Mouse (Mus musculus) forebrain, embryonic 11.5 days (tissue): ENCODE results near the gene Gm28539. TPM values are rescaled to one million over a fixed set of nuclear protein-coding genes. Genes with fewer than 3 reads are reported as not detected.

ENCODE experiments used
- ATAC-seq: fragments of 200-750 bp; cut with Nextera tagmentation; replicated peaks from 2 replicates; pipeline ENCODE4 v1.8.0; 2017; ENCODE audit warnings: moderate TSS enrichment; ENCODE audit not compliant: low FRiP score
- DNase-seq: peaks from one replicate; pipeline ENCODE4 v3.0.0-alpha.2; 2017; ENCODE audit warnings: low spot score
- H3K27ac ChIP-seq: fragments of 300-500 bp; sonication (generic); 2 replicates; pipeline ENCODE4 v1.5.1; 2014; ENCODE audit warnings: low read depth, low read length
- H3K27me3 ChIP-seq: fragments of 300-500 bp; sonication (generic); 2 replicates; pipeline ENCODE4 v1.6.1; 2014; ENCODE audit warnings: mild to moderate bottlenecking, low read length, mixed read lengths; ENCODE audit not compliant: control insufficient read depth, insufficient read depth
- H3K36me3 ChIP-seq: fragments of 300-500 bp; sonication (generic); 2 replicates; pipeline ENCODE4 v1.6.1; 2014; ENCODE audit warnings: mild to moderate bottlenecking, low read length, moderate library complexity, mixed read lengths; ENCODE audit not compliant: control insufficient read depth, insufficient read depth
- H3K4me1 ChIP-seq: fragments of 300-500 bp; sonication (generic); replicated peaks from 2 replicates; pipeline ENCODE4 v1.6.1; 2014; ENCODE audit warnings: low read length, mixed read lengths; ENCODE audit not compliant: control insufficient read depth, insufficient read depth
- H3K4me2 ChIP-seq: fragments of 300-500 bp; sonication (generic); 2 replicates; pipeline ENCODE4 v1.6.1; 2014; ENCODE audit warnings: low read depth, mild to moderate bottlenecking, low read length, moderate library complexity, mixed read lengths; ENCODE audit not compliant: severe bottlenecking
- H3K4me3 ChIP-seq: fragments of 300-500 bp; sonication (generic); 2 replicates; pipeline ENCODE4 v1.5.1; 2014; ENCODE audit warnings: low read depth, low read length
- H3K9ac ChIP-seq: fragments of 300-500 bp; sonication (generic); 2 replicates; pipeline ENCODE4 v1.6.1; 2014; ENCODE audit warnings: low read length
- H3K9me3 ChIP-seq: fragments of 300-500 bp; sonication (generic); 2 replicates; pipeline ENCODE4 v1.6.1; 2016; ENCODE audit warnings: low read length, mixed read lengths; ENCODE audit not compliant: control insufficient read depth
- WGBS: fragments of 180-500 bp; shearing (Covaris S2); extraction: QIAGEN DNeasy Blood & Tissue Kit; methylation state at CpG from one replicate; pipeline ENCODE4 v1.1.7; 2014; 5-methylcytosine and 5-hydroxymethylcytosine counted together
- polyA plus RNA-seq: library from polyadenylated mRNA; unstranded; fragments of >200 nt; fragmentation: Nextera tagmentation; extraction: Ambion mirVana; gene quantifications from 2 replicates; pipeline ENCODE4 v1.2.1, GENCODE M21; 2014

Gene Gm28539
- not detected in 2 replicates for polyA plus RNA-seq

DNA sequence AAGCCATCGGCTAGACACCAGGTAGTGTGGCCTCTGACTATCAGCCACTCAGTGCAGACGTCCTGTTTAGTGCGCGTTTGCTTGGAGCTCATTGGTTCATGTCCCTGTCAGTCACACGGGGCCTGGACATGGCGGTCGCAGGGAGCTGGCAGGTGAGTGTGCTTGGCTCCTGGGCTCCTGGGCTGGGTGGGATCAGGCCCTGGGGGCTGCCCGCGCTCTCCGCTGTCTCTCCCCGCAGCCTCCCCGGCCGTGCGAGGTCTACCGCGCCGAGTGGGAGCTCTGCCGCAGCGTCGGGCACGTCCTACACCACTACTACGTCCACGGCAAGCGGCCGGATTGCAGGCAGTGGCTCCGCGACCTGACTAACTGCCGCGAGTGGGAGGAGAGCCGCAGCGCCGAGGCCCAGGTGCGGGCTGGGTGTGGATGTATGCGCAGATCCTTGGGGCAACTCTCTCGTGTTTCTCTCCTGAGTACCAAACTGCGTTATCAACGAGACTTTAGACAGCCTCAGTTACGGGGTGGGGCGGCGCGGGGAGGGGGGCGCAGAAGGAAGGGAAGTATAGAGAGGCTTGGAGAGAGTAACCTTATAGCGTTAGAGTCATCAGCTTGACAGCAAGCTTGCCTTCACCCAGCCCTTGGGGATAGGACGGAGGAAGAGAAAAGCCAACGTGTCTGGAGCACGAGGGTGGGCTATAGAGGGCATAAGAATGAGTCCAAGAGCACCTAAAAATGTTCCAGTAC is at the start of gene Gm28539, which contains the start of gene 2510002D24Rik:
Gm28539 (plus strand) TSS at position 117 of the 741 bp plus-strand sequence.
2510002D24Rik (plus strand) TSS at position 111 of the 741 bp plus-strand sequence.
- no peaks in the 10 kb centered on the region for H3K27me3 ChIP-seq
- no peaks in the 10 kb centered on the region for H3K9me3 ChIP-seq
- no peak within 1 kb of the TSS for H3K27ac ChIP-seq
- H3K4me1 ChIP-seq: 0 out of 2 replicates have a peak, but pooled peaks cover 3% of the 10 kb centered on the region
- H3K4me3 ChIP-seq: peak within 1 kb of the TSS; percentile 87
- peaks cover 2% of the 10 kb centered on the region; the same call in 1 of the 2 replicates for H3K36me3 ChIP-seq
- DNase-seq (peak; percentile 90), ATAC-seq (peak; percentile 98)
- H3K4me2 ChIP-seq: peak within 1 kb of the TSS; percentile 72
- peak within 1 kb of the TSS; percentile 84 for H3K9ac ChIP-seq
- WGBS: under 1% methylated on average over 46 of the region's 46 CpGs

GRCm38 (mm10) chr16:18786652-18787051 is 49.7 kb upstream of the Gm28539 start:
- DNase-seq (peak; percentile 38), ATAC-seq (no peak)
- Histone ChIP-seq H3K9me3 (no peaks in the 10 kb centered on the region), H3K4me2 (no peak overlapping the region), H3K36me3 (peaks cover 7% of the 10 kb centered on the region; the same call in 1 of the 2 replicates), H3K27ac (no peak overlapping the region), H3K27me3 (no peaks in the 10 kb centered on the region), H3K9ac (no peak overlapping the region), H3K4me3 (no peak overlapping the region), H3K4me1 (no peaks in the 10 kb centered on the region)
- WGBS: 95% methylated on average over 10 of the region's 10 CpGs

- no peaks in the 10 kb centered on the region for H3K4me1 ChIP-seq
- H3K4me2 ChIP-seq: no peak overlapping the region
- H3K27ac ChIP-seq: no peak overlapping the region
- H3K36me3 ChIP-seq: peaks cover 7% of the 10 kb centered on the region; the same call in 1 of the 2 replicates
- WGBS: 87% methylated on average over 10 of the region's 10 CpGs
- DNase-seq (peak; percentile 16), ATAC-seq (no peak)
- H3K9ac ChIP-seq: no peak overlapping the region
- no peaks in the 10 kb centered on the region for H3K27me3 ChIP-seq
- H3K4me3 ChIP-seq: no peak overlapping the region
- no peaks in the 10 kb centered on the region for H3K9me3 ChIP-seq
Measured at GRCm38 (mm10) chr16:18788627-18789406, 47.6 kb upstream of the Gm28539 start.

DNA sequence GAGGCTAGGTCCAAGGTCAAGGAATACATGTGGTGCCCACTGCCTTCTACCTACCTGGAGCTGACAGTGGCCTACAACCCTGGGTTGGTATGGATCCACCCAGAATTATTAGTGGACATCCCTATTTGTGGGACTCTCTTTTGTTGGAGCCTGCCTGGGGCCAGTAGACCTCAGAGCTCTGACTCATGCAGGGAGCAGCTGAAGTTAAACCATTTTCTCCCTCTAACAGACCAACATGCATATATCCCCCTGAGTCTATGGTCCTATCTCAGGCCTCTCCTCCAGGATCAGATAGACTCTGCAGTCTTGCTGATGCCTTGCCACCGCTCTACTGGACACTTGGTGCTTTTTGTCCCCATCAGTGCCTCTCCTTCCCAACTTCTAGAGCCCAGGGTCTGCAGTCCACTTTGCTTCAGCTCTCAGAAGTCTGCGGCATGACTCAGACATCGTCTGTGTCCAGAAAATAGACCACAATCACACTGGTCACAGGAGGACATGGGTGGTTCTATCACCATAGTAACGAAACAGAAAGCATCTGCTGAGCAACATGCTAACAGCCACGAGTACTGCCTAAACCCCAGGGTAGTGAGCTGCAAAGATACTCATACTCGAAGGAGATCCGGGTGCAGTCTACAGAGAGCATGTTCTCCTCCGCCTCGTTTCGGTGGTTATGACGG is 41.0 kb upstream of the Gm28539 start:
- no peaks in the 10 kb centered on the region for H3K27me3 ChIP-seq
- 93% methylated on average over 11 of the region's 11 CpGs for WGBS
- no peak overlapping the region for H3K9ac ChIP-seq
- H3K27ac ChIP-seq: no peak overlapping the region
- no peaks in the 10 kb centered on the region for H3K9me3 ChIP-seq
- no peaks in the 10 kb centered on the region for H3K4me1 ChIP-seq
- ATAC-seq (no peak), DNase-seq (no peak)
- no peak overlapping the region for H3K4me3 ChIP-seq
- H3K4me2 ChIP-seq: no peak overlapping the region
- peaks cover 2% of the 10 kb centered on the region; the same call in 1 of the 2 replicates for H3K36me3 ChIP-seq

- Histone ChIP-seq H3K27ac (no peak overlapping the region), H3K36me3 (peaks cover 2% of the 10 kb centered on the region; the same call in 1 of the 2 replicates), H3K4me3 (no peak overlapping the region), H3K9ac (no peak overlapping the region), H3K27me3 (no peaks in the 10 kb centered on the region), H3K4me2 (no peak overlapping the region), H3K4me1 (no peaks in the 10 kb centered on the region), H3K9me3 (no peaks in the 10 kb centered on the region)
- DNase-seq (no peak), ATAC-seq (no peak)
- WGBS: 91% methylated on average over 7 of the region's 7 CpGs
Measured at GRCm38 (mm10) chr16:18796645-18797044, 39.7 kb upstream of the Gm28539 start.

GRCm38 (mm10) chr16:18798151-18798550 is 38.2 kb upstream of the Gm28539 start:
- no peak overlapping the region for H3K9ac ChIP-seq
- 88% methylated on average over 5 of the region's 5 CpGs for WGBS
- no peak overlapping the region for H3K27ac ChIP-seq
- DNase-seq (no peak), ATAC-seq (no peak)
- peaks cover 2% of the 10 kb centered on the region; the same call in 1 of the 2 replicates for H3K36me3 ChIP-seq
- no peaks in the 10 kb centered on the region for H3K27me3 ChIP-seq
- H3K9me3 ChIP-seq: no peaks in the 10 kb centered on the region
- no peak overlapping the region for H3K4me2 ChIP-seq
- no peaks in the 10 kb centered on the region for H3K4me1 ChIP-seq
- no peak overlapping the region for H3K4me3 ChIP-seq

DNA sequence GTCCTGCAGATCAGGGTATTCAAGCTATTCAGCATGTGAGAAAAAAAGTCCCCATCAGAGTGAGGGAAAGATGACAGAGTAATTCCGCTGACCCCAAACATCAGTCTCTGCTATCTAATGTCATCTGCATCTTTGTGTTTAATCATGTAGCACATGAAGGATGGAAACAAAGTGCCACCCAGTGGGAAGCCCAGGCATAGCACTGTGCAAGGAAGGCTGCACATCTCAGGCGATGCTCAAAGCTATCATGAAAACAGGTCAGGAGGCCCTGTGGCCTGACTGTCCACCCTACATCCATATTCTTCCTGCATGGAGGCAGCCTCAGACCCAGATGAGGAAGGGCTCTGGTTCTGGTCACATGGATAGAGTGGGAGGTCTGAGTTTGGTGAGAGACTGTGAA is 37.5 kb upstream of the Gm28539 start:
- H3K4me2 ChIP-seq: no peak overlapping the region
- no peak overlapping the region for H3K4me3 ChIP-seq
- no peak for ATAC-seq
- WGBS: 81% methylated on average over 2 of the region's 2 CpGs
- no peaks in the 10 kb centered on the region for H3K9me3 ChIP-seq
- no peaks in the 10 kb centered on the region for H3K4me1 ChIP-seq
- DNase-seq: peak; percentile 49
- H3K9ac ChIP-seq: no peak overlapping the region
- peaks cover 2% of the 10 kb centered on the region; the same call in 1 of the 2 replicates for H3K36me3 ChIP-seq
- H3K27me3 ChIP-seq: no peaks in the 10 kb centered on the region
- no peak overlapping the region for H3K27ac ChIP-seq

- no peaks in the 10 kb centered on the region for H3K27me3 ChIP-seq
- WGBS: 91% methylated on average over 2 of the region's 2 CpGs
- peaks cover 3% of the 10 kb centered on the region; the same call in 1 of the 2 replicates for H3K4me1 ChIP-seq
- no peaks in the 10 kb centered on the region for H3K9me3 ChIP-seq
- no peak for ATAC-seq
- no peak overlapping the region for H3K27ac ChIP-seq
- H3K4me3 ChIP-seq: no peak overlapping the region
- DNase-seq: no peak
- H3K4me2 ChIP-seq: no peak overlapping the region
- peaks cover 18% of the 10 kb centered on the region for H3K36me3 ChIP-seq
- H3K9ac ChIP-seq: no peak overlapping the region
Measured at GRCm38 (mm10) chr16:18805746-18806145, 30.6 kb upstream of the Gm28539 start.
